Mouse (Mus musculus) cerebellum, adult 18-20 months (tissue): ENCODE results near the gene Hspb2.
A peak's percentile ranks its signal among the peaks of the same experiment; 100 is the strongest.

Source experiments
- DNase-seq, 2 experiments: peaks; one replicate each; pipeline ENCODE4 v3.0.0; 2021

The Hspb2 gene

GRCm38 (mm10) chr9:50709108-50709507, 43.0 kb downstream of the Hspb2 start:
- peak; percentile 62 to 64 for DNase-seq

- no peak for DNase-seq
Observed at GRCm38 (mm10) chr9:50704907-50705306, 47.2 kb downstream of the Hspb2 start.
